Mouse (Mus musculus): ENCODE data around the gene Dnmt3c.

DNA sequence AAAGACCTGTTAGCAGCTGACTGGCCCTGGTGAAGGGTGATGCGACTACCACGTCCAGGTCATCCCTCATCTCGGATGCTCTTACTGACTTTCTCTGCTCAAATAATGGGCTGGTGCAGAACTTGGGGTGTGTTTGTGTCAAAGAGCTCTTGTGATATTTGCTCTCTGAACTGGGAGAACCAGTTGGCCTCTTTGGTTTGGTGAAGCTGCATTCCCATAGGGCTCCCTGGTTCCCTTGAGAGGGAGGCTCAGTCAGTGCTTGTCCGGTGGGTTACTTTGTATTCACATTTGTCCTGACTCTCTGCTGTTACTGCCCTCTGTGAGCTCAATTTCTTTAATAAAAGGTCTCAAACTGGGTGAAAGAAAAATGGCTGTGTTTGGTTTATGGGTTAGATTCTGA, 76.5 kb downstream of the Dnmt3c start:
- TF ChIP-seq CTCF (IDR thresholded peaks at IDR 0.05) (no peak), POLR2A (IDR thresholded peaks at IDR 0.05; ENCODE audit: insufficient read depth, low read depth, low read length) (no peak), EP300 (IDR thresholded peaks at IDR 0.05; ENCODE audit: insufficient read depth, low read depth, low read length) (no peak)

Data from heart, adult 2 months (tissue).